Mouse (Mus musculus) right cerebral cortex, postnatal 4 days (tissue): ENCODE data around the gene Cfap97d1.
A peak's percentile ranks its signal among the peaks of the same experiment; 100 is the strongest.

Experiments
- DNase-seq: peaks from one replicate; pipeline ENCODE4 v3.0.0-alpha.2; 2022

Cfap97d1 gene

GRCm38 (mm10) chr11:102013201-102013600, 29.1 kb downstream of the Cfap97d1 start:
- no peak for DNase-seq

GRCm38 (mm10) chr11:102015472-102015871, 31.4 kb downstream of the Cfap97d1 start:
- DNase-seq: no peak

DNA sequence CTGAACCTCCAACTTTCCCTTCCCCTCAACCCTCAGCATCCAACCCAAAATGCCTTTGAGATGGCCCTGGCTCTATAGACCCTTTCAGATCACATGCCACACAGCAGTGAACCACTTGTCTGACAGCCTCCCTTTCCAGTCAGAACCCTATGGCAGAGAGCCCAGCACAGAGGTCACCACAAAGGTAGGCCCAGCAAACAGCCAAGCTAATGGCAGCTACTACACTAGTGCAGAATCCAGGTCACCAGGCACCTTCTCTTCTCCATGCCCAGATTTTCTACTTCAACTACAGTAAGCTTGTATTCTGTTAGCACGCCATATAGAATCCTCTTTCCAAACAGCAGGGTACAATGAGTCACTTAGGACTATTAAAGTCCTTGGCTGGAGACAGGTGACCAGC, 32.1 kb downstream of the Cfap97d1 start:
- DNase-seq: no peak

DNA sequence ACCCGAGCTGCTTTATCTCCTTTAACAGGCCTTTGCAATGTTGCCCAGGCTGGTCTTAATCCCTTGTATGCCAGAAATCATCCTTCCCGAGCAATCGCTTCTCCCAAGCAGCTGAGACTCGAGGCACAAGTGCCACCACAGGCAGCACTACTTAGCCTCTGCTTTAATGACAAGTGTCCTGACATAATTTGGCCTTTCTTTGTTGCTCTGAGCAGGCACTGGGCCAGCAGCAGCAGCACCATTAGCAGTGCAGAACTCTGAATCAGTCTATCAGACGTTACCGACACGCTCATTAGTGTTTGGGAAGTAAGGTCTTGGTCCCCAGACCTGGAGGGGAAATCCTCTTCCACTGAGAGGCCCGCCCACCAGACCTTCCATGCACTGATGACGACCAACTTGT, 35.7 kb downstream of the Cfap97d1 start:
- DNase-seq: no peak

GRCm38 (mm10) chr11:102021196-102021595, 37.1 kb downstream of the Cfap97d1 start:
- DNase-seq: no peak

GRCm38 (mm10) chr11:102023406-102023805, 39.3 kb downstream of the Cfap97d1 start:
- no peak for DNase-seq

DNA sequence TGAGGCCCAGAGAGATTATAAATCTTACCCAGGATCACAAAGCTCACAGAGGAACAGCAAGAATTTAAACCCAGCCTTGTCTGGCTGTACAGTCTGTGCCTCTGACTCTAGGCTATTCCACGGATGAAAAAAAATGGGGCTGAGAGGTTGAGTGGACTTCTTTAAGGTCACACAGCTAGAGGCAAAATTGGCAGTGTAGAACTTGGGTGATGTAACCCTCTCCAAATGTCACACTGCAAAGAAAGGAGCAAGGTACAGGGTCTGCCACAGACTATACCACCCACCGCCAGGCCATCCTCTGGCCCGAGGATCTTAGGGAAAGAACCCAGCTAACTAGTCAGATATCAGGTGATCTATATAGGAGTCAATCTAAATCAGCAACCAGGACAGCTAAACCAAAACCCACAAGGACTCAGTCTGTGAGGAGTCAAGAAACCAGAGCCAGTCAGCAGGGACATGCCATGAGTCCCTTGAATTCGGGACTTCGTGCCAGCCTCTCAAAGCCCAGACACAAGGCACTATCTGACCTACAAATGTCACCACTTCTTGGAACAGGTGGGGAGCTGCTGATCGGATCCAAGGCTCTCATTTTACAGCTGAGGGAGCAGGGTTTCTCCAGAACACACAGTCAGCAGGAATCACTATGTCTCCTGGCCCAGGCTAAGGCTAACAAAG, 40.1 kb downstream of the Cfap97d1 start:
- DNase-seq: no peak

DNA sequence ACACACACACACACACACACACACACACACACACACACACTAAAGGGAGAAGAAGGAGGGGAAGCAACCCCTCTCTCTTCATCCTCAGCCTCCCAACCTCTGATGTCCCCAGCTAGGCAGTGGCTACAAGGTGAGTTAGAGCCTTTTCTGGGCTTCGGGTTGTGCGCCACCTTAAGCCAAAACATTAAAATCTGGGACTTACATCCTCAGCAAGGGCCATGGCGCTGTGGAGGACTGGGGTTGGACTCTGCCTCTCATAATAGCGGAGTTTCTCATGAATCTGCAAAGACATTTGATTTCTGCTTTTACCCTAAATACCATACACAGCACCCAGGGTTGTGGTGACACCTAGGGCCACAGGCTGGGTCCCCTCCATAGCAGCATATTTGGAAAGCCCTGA, 40.8 kb downstream of the Cfap97d1 start:
- DNase-seq: no peak

- no peak for DNase-seq
These were observed 41.3 kb downstream of the Cfap97d1 start for GRCm38 (mm10) chr11:102025354-102025753.

DNA sequence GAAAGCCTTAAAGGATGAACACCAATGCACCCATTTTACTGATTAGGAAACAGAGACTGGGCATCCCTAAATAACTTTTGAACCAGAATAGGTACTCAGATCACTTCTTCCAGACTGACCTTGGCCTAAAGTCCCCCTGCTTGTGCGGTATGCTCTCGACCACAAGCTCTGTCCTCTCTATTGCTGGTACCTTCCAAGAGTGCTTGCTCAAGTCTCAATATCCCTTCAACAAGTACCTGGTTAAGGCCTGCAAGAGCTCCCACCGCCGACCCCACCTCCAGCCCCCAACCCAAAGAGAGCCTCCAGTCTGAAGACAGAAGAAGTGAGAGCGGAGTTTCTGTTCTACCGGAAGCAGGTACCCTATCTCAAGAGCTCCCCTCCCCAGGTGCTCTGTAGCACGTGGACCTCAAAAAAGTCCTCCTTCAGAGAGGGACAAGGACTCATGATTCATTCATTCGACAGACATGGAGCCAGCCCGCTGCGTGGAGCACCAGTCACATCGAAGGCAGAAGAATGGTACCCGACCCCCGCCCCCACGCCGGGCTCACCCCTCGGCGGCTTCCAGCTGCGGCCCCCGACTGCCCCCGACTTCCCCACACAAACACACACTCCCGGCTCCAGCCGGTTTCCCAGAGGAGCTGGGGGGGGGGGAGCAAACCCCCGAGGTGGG, 42.0 kb downstream of the Cfap97d1 start:
- DNase-seq: peak; percentile 55

GRCm38 (mm10) chr11:102026694-102027360, 42.7 kb downstream of the Cfap97d1 start:
- peak; percentile 72 for DNase-seq

- no peak for DNase-seq
These were observed 43.4 kb downstream of the Cfap97d1 start for GRCm38 (mm10) chr11:102027361-102028017.

DNA sequence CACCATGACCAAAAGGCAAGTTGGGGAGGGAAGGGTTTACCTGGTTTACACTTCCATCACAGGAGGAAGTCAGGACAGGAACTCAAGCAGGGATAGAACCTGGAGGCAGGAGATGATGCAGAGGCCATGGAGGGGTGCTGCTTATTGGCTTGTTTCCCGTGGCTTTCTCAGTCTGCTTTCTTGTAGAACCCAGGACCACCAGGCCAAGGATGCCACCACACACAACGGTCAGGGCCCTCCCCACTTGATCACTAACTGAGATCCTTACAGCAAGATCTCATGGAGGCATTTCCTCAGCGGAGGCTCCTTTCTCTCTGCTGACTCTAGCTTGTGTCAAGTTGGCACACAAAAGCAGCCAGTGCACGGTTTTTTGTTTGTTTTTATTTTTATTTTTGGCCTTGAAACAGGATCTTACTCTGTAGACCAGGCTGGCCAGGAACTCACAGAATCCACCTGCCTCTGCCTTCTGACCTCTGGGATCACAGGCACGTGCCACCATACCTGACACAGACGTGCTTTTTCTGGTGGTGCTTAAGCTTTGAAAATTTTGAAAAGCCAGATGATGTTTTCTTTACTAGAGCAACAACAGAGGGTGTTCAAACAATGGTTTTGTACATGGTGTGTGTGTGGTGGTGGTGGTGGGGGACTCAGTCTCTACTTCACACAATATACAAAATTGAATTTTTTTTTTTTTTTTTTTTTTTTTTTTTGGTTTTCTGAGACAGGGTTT, 44.2 kb downstream of the Cfap97d1 start, which contains the start of gene Mpp3:
Gene Mpp3 (minus strand): TSS at position 375 of the 730 bp plus-strand sequence.
- no peak for DNase-seq

GRCm38 (mm10) chr11:102029304-102029703, 45.2 kb downstream of the Cfap97d1 start:
- no peak for DNase-seq

- no peak for DNase-seq
These were observed 45.9 kb downstream of the Cfap97d1 start for GRCm38 (mm10) chr11:102029966-102030365.

DNA sequence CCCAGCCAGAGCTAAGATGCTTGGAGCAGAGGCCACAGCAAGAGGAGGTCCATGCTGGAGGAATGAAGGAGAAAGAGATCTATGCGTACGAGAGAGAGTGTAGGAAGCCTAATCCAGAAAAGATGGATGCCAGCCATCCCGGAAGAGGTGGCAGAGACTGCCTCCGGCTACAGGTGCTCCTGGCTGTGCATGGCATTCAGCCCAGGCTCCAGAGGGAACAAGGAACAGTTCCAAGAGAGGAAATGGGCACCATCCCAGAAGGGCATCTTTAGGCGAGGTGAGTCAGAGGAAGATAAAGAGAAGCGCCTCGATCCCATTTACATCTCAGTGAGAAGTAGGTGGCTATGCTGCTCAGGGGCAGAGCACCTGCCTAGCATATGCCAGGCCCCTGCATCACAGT, 47.1 kb downstream of the Cfap97d1 start:
- no peak for DNase-seq

DNA sequence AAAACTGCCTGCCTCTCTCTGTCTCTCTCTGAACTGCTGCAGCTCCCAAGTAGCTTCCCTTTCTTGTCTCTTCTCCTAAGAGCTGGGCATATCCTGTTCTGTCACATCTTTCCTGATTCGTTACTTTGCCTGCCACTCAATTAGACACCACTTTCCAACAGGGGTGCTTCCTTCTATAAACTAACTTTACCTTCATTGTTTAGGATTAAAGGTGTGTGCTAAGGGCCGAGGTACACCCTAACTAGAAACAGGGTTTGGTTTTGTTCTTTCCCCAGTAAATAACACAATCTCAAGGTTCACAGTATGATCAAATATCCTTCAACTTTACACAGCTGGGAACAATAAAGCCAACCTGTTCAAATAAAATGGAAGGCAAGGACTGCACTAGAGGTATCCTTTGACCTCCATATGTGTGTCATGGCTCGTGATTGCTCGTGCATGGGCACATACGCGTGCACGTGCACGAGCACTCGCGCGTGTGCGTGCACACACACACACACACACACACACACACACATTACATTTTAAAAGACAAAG, 49.0 kb downstream of the Cfap97d1 start:
- DNase-seq: no peak

GRCm38 (mm10) chr11:102034887-102035286, 50.8 kb downstream of the Cfap97d1 start:
- no peak for DNase-seq

- DNase-seq: no peak
These were observed 51.4 kb downstream of the Cfap97d1 start for GRCm38 (mm10) chr11:102035456-102035960.

- no peak for DNase-seq
These were observed 52.3 kb downstream of the Cfap97d1 start for GRCm38 (mm10) chr11:102036336-102036735.

GRCm38 (mm10) chr11:102037789-102038188, 53.7 kb downstream of the Cfap97d1 start:
- no peak for DNase-seq

GRCm38 (mm10) chr11:102039487-102040137, 55.5 kb downstream of the Cfap97d1 start:
- DNase-seq: no peak
